Mouse (Mus musculus): ENCODE results near the gene St5.

St5 gene

DNA sequence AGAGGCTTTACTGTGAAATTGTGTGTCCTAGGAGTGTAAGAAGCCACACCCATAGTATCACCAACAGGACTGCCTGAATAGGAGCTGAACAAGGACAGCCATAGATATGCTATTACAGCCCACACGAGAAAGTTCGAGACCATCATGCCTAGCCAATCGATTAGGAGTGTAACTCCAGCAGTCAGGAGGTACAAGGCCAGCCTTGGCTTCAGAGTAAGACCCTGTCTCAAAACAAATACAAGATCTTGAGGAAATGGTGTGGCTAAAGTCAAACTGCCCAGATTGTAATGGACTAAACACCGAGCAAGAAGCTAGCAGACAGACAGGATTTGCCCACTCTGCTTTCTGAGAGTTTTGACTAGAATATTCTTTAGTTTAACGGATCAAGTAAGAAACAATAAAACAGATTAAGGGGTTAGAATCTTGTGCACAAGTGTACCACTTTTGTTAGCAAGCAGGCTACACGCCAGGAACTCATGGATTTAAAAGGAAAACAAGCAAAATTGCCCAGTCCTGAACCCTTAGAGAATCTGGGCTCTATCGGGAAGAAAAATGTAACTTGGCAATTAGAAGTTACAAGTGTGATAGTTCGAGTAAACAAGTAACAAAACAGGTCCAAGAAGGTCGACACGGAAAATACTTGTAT, 185.2 kb downstream of the St5 start:
- no peak for DNase-seq (ENCODE audit: low read depth, low spot score)

DNA sequence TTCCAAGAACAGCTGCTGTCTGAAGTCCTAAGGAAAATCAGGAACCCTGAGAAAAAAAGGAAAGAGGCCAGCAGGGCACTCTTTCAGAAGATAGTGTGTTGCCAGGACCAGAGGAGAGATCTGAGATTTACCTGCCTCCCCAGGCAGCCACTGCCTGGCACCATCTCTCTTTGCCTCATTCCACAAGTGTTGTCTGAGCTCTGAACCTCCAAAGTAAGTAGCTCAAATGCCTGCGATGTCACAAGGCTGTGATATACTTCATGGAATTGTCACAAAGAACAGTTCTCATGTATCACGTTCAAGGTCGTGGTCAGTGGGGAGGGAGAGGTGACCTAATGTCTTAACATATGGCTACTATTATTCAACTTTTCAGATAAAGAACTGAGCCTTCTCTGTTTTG, 186.9 kb downstream of the St5 start:
- no peak for DNase-seq (ENCODE audit: low read depth, low spot score)
- H3K27me3 ChIP-seq (ENCODE audit: control insufficient read depth, insufficient read depth, low read length, poor library complexity, severe bottlenecking) = no peaks in the 10 kb centered on the region
- peaks cover 1% of the 10 kb centered on the region; the same call in 1 of the 2 replicates for H3K36me3 ChIP-seq (ENCODE audit: control insufficient read depth, insufficient read depth, low read length, poor library complexity, severe bottlenecking)

More for the DNA sequence above, 185.2 kb downstream of the St5 start:
- Histone ChIP-seq H3K36me3 (ENCODE audit: control insufficient read depth, insufficient read depth, low read length, poor library complexity, severe bottlenecking) (peaks cover 7% of the 10 kb centered on the region; the same call in 1 of the 2 replicates), H3K27me3 (ENCODE audit: control insufficient read depth, insufficient read depth, low read length, poor library complexity, severe bottlenecking) (no peaks in the 10 kb centered on the region)

DNA sequence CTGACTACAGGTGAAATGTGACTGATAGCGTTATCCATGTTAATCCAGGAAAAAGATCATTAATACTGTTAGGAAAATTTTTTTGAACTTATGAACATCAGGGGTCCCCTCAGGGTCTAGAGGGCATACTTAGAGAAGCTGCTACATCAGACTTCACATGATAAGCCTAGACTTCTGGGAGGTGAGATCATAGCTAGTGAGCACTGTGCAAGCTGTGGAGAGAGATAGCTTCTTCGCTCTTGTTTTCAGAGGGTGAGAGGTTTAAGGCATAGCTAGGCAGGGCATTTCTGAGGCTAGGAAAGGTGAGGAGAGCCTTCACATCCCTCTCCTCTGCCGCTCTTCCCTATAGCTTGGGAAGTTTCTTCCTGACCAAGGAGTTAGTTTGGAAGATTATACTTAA, 191.6 kb downstream of the St5 start:
- H3K36me3 ChIP-seq (ENCODE audit: control insufficient read depth, insufficient read depth, low read length, poor library complexity, severe bottlenecking) = no peaks in the 10 kb centered on the region
- H3K27me3 ChIP-seq (ENCODE audit: control insufficient read depth, insufficient read depth, low read length, poor library complexity, severe bottlenecking) = no peaks in the 10 kb centered on the region
- no peak for DNase-seq (ENCODE audit: low read depth, low spot score)

- Histone ChIP-seq H3K36me3 (ENCODE audit: control insufficient read depth, insufficient read depth, low read length, poor library complexity, severe bottlenecking) (no peaks in the 10 kb centered on the region), H3K27me3 (ENCODE audit: control insufficient read depth, insufficient read depth, low read length, poor library complexity, severe bottlenecking) (no peaks in the 10 kb centered on the region)
- no peak for DNase-seq (ENCODE audit: low read depth, low spot score)
Observed at GRCm38 (mm10) chr7:109510799-109511198, 192.6 kb downstream of the St5 start.

DNA sequence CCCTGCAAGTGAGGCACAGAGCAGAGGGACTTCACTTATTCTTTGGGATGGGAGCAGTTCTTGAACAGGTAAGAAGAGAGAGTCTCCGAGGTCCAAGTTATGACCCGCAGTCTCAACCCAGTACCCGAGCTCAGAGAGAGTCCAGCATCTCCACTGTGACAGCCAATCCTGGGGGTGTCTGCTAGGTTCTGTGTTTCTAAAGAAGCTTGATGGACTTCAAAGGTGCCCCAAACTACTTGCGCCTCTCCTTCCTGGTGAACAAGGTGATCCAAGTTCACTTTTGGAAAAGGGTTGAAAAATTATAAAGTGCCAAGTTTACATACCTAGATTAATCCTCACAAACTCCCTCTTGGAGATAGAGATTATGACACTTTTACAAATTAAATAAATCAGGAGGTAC, 195.4 kb downstream of the St5 start, which contains the start of gene Trim66:
Gene Trim66 (minus strand): TSS at position 101 of the 400 bp plus-strand sequence.
- no peaks in the 10 kb centered on the region for H3K36me3 ChIP-seq (ENCODE audit: control insufficient read depth, insufficient read depth, low read length, poor library complexity, severe bottlenecking)
- H3K27me3 ChIP-seq (ENCODE audit: control insufficient read depth, insufficient read depth, low read length, poor library complexity, severe bottlenecking) = no peaks in the 10 kb centered on the region
- DNase-seq (ENCODE audit: low read depth, low spot score) = no peak

DNA sequence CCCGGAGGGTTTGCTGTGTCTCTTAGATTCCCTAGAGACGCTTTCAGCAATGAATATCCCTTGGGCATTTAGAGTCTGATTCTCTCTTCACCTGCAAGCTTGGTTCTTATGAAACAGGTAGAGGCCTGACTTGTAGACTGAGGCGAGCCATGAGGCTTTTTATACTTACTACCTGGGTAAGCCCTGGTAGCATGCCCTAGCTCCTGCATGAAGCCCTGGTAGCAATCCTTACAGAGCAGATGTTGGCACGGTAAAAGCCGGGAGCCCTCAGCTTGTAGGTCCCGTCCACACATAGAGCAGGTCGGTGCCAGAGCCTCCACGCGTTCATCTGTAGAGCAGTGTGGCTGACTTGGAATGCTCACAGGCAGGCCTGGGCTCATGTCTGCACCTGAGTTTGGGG, 195.8 kb downstream of the St5 start:
- no peak for DNase-seq (ENCODE audit: low read depth, low spot score)
- no peaks in the 10 kb centered on the region for H3K27me3 ChIP-seq (ENCODE audit: control insufficient read depth, insufficient read depth, low read length, poor library complexity, severe bottlenecking)

DNA sequence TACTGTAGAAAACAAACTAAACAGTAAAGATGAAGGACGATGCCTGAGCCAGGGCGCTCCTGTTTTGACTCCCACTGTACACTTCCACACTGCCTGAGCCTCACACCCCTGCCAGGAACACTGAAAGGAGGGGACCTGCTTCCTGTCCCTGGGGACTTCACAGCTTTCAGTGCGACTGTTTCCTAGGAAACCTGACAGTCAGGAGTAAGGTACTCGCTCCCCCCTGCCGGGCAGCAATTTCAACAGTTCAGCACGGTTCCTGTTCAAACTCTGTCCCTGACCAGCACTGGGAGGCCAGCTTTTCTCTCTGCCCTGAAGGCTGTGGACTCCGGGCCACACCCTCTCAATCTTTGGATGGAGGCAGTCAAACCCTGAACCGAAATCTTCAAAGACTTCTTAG, 196.3 kb downstream of the St5 start:
- DNase-seq (ENCODE audit: low read depth, low spot score) = no peak
- no peaks in the 10 kb centered on the region for H3K27me3 ChIP-seq (ENCODE audit: control insufficient read depth, insufficient read depth, low read length, poor library complexity, severe bottlenecking)
- H3K36me3 ChIP-seq (ENCODE audit: control insufficient read depth, insufficient read depth, low read length, poor library complexity, severe bottlenecking) = no peaks in the 10 kb centered on the region

More for the DNA sequence above, 195.8 kb downstream of the St5 start:
- no peaks in the 10 kb centered on the region for H3K36me3 ChIP-seq (ENCODE audit: control insufficient read depth, insufficient read depth, low read length, poor library complexity, severe bottlenecking)

- DNase-seq (ENCODE audit: low read depth, low spot score) = no peak
- no peaks in the 10 kb centered on the region for H3K27me3 ChIP-seq (ENCODE audit: control insufficient read depth, insufficient read depth, low read length, poor library complexity, severe bottlenecking)
- no peaks in the 10 kb centered on the region for H3K36me3 ChIP-seq (ENCODE audit: control insufficient read depth, insufficient read depth, low read length, poor library complexity, severe bottlenecking)
Observed at GRCm38 (mm10) chr7:109497507-109497906, 205.9 kb downstream of the St5 start.

DNA sequence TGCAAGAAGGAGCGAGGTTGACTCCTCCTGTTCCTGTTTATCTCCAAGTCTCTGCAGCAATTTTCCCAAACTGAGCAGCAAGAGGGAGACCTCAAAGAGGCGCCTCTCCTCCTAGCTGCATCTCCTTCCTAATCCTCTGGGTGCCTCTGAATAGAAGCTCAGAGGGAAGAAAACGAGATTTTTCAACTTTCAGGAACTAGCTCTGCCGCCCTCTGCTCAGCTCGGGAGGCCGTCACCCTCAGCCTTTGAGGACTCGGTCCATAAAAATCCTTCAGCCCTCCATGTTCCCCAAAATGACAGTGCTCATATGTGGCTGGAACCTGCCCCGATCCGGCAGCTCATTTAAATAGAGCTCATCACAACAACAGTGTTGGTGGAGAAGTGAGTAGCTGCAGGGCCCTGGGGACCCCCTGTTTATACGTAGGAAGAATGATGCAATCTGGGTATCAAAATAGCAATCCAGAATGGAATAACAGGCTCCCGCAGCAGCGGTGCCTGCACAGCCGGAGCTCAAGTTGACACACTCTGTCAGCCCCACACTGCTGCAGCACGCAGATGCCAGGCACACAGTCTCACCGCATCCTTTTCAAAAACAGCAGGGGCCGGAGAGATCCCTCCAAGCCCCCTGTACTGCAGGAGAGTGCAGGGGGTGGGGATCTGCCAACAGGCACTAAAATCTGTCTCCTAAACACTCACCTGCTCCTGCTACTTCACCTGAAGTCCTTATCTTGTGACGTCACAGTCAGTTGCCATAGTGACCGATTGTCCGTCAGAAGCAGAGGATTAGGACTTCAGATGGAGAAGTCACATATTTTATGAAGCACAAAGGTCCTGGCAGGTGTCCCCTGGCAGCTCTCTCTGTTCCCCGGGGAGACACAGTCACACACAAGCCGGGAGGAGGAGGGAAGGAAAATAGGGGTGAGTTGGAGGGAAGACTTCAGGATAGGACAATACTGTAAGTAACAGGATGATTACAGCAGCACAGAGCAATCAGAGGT, 209.8 kb downstream of the St5 start:
- no peaks in the 10 kb centered on the region for H3K36me3 ChIP-seq (ENCODE audit: control insufficient read depth, insufficient read depth, low read length, poor library complexity, severe bottlenecking)
- no peaks in the 10 kb centered on the region for H3K27me3 ChIP-seq (ENCODE audit: control insufficient read depth, insufficient read depth, low read length, poor library complexity, severe bottlenecking)
- no peak for DNase-seq (ENCODE audit: low read depth, low spot score)

- no peak for DNase-seq (ENCODE audit: low read depth, low spot score)
- H3K36me3 ChIP-seq (ENCODE audit: control insufficient read depth, insufficient read depth, low read length, poor library complexity, severe bottlenecking) = no peaks in the 10 kb centered on the region
- no peaks in the 10 kb centered on the region for H3K27me3 ChIP-seq (ENCODE audit: control insufficient read depth, insufficient read depth, low read length, poor library complexity, severe bottlenecking)
Observed at GRCm38 (mm10) chr7:109492616-109493318, 210.6 kb downstream of the St5 start.

- no peaks in the 10 kb centered on the region for H3K36me3 ChIP-seq (ENCODE audit: control insufficient read depth, insufficient read depth, low read length, poor library complexity, severe bottlenecking)
- no peak for DNase-seq (ENCODE audit: low read depth, low spot score)
- no peaks in the 10 kb centered on the region for H3K27me3 ChIP-seq (ENCODE audit: control insufficient read depth, insufficient read depth, low read length, poor library complexity, severe bottlenecking)
Observed at GRCm38 (mm10) chr7:109484221-109484620, 219.2 kb downstream of the St5 start.

GRCm38 (mm10) chr7:109480765-109481197, 222.6 kb downstream of the St5 start:
- Histone ChIP-seq H3K27me3 (ENCODE audit: control insufficient read depth, insufficient read depth, low read length, poor library complexity, severe bottlenecking) (no peaks in the 10 kb centered on the region), H3K36me3 (ENCODE audit: control insufficient read depth, insufficient read depth, low read length, poor library complexity, severe bottlenecking) (no peaks in the 10 kb centered on the region)
- DNase-seq (ENCODE audit: low read depth, low spot score) = no peak

- Histone ChIP-seq H3K36me3 (ENCODE audit: control insufficient read depth, insufficient read depth, low read length, poor library complexity, severe bottlenecking) (no peaks in the 10 kb centered on the region), H3K27me3 (ENCODE audit: control insufficient read depth, insufficient read depth, low read length, poor library complexity, severe bottlenecking) (no peaks in the 10 kb centered on the region)
- DNase-seq (ENCODE audit: low read depth, low spot score) = no peak
Observed at GRCm38 (mm10) chr7:109477926-109478325, 225.5 kb downstream of the St5 start.
